Mouse (Mus musculus) erythroblast, embryonic 14.5 days (primary cell): Measurements from ENCODE around the gene Cd44.

Source experiments
- GATA1 ChIP-seq: IDR thresholded peaks from 2 replicates; pipeline ENCODE4 v1.6.1; 2012; ENCODE audit warnings: low read length, inconsistent platforms, mixed read lengths
- TAL1 ChIP-seq: IDR thresholded peaks from 3 replicates; pipeline ENCODE4 v1.6.1; 2012; ENCODE audit warnings: low read length, inconsistent platforms, mixed read lengths

GRCm38 (mm10) chr2:102940158-102940557 is 38.7 kb upstream of the Cd44 start:
- TF ChIP-seq GATA1 = no peak
- no peak for TF ChIP-seq TAL1
